Mouse (Mus musculus) erythroblast, embryonic 14.5 days (primary cell): Measurements from ENCODE around the gene Slc16a14.

Source experiments
- GATA1 ChIP-seq: IDR thresholded peaks from 2 replicates; pipeline ENCODE4 v1.6.1; 2012; ENCODE audit warnings: low read length, inconsistent platforms, mixed read lengths
- TAL1 ChIP-seq: IDR thresholded peaks from 3 replicates; pipeline ENCODE4 v1.6.1; 2012; ENCODE audit warnings: low read length, inconsistent platforms, mixed read lengths

- no peak for TF ChIP-seq GATA1
- TF ChIP-seq TAL1, result no peak
Observed at GRCm38 (mm10) chr1:84859597-84859996, 75.3 kb downstream of the Slc16a14 start.
